Mouse (Mus musculus): ENCODE data around the gene Clint1.

Gene Clint1

DNA sequence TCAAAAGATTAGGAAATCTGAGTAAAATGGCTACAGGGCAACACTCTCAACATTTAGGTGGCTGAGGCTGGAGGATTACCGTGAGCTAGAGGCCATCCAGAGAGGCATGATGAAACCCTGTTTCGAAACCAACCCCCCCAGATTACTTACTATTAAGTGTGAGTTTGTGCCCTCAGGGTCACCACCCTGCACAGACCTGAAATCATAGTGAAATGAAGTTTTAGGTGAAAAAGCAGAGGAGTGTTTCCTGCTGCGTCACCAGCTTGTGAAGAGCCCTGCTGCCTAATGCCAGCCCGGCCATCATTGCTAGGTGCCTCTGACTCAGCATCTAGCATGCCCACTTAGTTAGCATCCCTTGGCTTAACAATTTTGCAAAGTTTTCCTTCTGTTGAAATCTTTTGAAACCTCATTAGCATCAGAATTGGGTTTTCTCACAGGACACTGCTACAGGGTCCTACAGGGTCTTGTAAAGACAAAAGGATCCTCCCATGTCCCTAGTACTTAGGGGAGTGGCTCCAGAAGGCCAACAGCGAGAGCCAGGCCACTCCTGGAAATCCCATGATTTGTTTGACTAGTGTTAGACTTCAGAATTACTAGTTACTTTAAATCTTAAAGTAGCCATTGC is 33.9 kb downstream of the Clint1 start:
- DNase-seq = no peak

DNA sequence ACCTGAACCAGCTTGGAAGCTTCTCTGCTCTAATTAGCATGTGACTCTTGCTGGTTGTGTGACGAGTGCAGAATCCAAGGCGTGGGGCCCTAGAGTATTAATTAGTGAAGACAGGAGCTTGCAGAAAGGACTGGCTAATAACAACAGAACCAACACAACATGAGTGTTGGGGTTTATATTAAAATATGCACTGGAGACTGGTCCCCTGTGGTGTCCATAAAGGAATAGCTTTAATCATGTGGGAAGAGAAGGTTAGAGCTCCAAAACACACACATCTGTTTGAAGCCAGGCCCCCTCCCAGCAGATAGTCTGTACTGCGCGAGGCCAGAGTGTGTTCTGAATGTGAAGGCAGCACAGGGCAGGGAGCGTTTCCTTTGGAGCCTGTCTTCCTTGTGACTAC is 34.7 kb downstream of the Clint1 start:
- no peak for DNase-seq

DNA sequence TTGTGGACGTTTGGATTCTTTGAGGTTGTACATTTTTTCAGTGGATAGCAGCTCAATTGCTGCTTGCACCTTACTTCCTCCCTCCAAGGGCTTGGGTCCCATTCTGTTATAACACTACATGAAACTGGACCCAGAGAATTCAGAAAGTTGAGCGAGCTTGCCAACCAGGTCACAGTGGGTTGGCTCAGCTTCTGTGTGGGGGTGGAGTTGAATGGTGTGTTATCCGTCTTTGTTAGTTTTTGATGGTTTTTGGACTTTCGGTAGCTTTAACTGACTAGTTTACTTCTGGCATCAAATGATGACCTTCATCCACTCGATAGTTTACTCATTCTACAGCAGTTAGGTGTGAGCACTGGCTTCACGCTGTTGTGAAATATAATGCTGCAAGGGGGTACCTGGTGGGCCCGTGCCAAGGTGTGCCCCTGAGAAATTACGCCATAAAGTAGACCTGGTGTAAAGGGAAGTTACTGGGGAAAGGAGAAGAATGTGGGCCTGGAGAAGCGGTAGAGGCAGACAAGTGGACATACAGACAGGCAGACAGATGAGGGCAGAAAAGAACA is 36.7 kb downstream of the Clint1 start:
- DNase-seq = no peak

DNA sequence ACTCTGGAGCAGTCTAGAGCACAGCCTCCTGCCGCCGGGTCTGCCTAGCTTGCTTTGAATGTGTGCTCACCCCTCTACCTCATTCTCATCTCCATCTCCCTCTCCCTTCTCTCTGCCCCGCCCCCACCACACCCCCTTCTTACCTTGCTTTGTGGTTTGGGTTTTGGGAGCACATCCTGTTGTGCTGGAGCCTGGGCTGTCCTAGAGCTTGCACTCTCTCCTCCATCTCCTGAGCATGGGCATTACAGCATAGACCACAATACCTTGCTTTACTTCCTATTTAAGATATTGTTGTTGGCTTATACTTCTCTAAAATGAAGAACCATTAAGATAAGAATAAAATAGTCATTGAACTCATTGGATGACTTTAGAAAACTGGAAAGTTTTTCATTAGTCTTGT is 38.1 kb downstream of the Clint1 start:
- no peak for DNase-seq

DNA sequence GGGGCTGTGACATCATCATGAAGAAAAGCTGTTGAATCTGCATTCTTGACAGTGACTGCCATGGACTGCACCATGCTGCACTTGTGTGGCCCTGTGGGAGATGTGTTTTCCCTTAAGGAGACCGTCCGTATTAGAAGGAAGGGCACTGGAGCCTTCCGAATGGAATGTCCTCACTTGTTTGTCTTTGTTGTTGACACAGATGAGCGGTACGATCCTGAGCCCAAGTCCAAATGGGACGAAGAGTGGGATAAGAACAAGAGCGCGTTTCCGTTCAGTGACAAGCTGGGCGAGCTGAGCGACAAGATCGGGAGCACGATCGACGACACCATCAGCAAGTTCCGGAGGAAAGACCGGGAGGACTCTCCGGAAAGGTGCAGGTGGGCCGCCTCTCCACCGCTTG is 38.6 kb downstream of the Clint1 start:
- DNase-seq = no peak

DNA sequence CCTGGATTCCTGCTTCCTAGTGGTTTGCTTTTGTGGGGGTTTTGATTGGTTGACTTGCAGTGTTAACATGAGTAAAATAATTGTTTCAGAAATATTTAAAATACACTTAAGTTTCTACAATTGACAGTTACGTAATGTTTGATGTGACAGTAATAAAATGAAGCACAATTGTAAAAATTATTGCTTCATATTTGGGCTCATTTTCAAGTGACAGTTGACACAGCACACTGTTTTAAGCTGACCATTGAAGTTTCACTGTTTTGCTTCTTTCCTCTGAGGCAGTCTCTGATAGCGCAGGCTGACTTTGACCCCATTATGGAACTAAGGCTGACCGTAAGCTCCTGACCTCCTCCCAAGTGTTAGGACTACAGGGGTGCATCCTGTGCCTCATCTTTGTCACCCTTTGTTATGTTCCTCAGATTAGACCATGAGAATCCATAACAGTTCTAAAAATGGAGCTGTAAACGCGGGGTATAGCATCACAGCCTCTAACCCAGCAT is 41.1 kb downstream of the Clint1 start:
- no peak for DNase-seq

DNA sequence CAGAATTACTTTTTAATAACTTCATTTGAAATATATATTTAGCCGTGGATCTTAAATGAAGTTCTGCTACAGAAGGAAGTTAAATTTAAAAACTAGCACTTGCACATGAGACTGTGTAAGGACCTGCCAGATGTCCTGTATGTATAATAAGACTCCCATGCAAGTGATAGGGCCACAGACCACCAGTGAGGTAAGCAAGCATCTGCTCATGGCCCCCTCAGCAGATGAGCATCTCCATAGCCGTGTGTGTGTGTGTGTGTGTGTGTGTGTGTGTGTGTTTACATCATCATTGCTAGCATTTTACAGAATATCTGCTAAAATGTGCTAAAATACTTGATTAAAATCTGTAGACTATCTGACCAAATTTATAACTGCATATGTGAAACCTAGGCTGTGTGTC is 45.5 kb downstream of the Clint1 start:
- no peak for DNase-seq

DNA sequence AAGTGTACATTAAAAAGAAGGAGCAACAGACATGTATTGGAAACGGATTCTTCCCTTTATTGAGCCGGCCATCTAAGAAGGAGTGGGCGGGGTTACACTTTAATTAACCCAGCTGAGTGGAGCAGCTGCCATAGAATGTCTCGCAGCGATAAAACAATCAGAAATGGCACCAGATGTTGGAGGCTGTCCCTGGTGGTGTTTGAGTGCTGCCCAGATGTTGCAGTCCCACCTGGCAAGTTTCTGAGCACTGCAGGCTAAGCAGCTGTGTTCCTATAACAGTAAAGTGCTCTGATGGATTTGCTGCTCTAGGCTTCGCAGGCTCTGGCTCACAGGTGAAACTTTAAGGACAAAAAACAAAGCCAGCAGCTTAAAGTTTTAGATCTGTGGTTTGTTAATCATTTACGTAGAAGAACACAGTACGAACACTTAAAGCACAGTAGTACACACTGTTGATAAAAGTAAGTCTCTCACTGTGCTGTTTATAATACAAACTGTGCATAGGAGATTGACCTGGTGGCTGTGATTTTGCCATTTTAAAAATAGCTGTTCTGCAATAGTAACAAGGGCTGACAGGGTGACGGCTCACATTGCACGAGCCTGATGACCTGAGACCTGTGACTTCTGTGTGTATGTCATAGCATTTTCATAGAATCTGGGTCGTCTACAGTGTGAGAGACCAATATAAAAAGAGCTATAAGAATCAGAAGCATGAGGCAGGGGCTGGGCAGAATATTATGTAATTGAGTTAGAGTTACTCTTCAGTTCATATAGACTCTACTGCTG is 48.6 kb downstream of the Clint1 start:
- DNase-seq = no peak

DNA sequence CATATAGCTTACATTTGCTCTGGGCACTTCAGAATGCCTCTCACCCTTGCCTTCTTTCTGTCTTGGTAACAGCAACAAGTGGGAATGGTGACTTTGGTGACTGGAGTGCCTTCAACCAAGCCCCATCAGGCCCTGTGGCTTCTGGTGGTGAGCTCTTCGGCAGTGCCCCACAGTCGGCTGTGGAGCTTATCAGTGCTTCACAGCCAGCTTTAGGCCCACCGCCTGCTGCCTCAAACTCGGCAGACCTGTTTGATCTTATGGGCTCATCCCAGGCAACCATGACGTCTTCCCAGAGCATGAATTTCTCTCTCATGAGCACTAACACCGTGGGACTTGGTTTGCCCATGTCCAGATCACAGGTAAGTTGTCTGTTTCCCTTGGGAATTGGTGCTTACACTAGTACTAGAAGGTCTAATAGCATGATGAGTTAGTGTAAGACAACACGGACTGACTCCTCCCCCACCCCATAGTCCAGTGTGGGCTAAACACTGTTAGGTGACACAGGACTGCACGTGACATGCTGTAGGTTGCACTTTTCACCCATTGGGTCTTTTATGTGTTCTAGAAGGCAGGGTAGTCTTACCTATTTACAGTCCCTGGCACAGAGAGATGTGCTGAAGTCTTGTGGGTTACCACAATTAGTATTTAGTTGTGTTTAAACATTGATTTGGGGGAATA is 54.4 kb downstream of the Clint1 start:
- no peak for DNase-seq

DNA sequence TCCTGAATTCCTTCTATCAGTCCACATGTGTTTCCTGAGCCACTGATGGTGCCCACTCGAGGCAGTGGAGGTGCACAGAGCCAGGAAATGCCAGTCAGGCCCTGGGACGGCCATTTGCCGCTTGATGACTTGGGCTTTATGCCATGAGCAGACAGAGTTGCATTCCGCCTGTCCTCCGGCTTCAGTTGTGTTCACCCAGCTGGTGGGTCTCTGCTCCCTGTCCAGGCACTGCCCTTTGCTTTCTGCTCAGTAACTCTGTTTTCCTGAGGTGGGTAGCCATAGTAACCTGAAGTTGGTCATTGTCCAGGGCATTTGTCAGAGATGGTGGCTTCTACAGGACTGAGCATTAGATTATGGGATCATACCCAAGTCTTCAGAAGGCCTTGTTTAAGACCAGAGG is 55.5 kb downstream of the Clint1 start:
- DNase-seq = no peak

DNA sequence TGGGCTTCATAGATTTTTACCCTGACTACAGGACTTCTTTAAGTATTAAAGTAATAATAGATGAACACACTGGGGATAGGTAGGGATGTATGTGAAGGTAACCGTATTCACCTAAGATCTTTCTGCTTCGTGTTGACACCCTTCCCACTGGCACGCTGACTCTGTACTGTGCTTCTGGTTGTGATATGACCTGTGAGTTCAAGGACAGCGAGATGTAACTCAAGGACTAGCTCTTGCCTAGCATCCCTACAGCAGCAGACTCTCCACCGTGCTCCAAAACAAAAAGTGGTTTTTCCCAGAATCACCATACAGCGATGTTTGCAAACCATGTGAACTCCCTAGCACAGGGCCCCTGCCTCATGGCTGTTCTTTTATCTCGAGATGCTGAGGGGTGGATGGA is 56.2 kb downstream of the Clint1 start:
- DNase-seq = no peak

DNA sequence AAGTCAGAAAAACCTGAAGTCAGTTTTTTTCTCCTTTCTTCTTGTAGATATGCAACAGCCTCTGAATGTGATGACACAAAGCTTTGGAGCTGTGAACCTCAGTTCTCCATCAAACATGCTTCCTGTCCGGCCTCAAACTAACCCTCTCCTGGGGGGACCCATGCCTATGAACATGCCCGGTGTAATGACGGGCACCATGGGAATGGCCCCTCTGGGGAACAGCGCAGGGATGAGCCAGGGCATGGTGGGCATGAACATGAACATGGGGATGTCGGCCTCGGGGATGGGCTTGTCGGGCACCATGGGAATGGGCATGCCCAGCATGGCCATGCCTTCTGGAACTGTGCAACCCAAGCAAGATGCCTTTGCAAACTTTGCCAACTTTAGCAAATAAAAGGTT is 57.0 kb downstream of the Clint1 start:
- no peak for DNase-seq

DNA sequence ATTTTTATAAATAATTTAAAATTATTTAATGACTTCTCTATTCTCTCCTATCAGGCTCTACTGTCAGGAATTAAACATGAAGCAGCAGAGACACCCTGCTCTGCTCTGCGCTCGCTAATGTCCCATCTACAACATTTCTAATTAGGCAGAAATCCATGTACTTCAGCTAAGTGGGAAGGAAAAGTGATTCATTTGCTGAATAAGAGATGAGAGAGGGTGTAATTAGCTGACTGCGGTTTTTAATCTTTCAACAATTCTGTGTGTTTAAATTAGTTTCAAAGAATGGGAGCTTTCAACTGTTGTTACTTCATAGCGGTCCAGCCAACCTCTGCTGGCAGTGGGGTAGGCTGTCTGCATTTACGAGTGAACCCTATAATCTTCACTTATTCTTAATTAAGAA is 58.9 kb downstream of the Clint1 start:
- DNase-seq = no peak

DNA sequence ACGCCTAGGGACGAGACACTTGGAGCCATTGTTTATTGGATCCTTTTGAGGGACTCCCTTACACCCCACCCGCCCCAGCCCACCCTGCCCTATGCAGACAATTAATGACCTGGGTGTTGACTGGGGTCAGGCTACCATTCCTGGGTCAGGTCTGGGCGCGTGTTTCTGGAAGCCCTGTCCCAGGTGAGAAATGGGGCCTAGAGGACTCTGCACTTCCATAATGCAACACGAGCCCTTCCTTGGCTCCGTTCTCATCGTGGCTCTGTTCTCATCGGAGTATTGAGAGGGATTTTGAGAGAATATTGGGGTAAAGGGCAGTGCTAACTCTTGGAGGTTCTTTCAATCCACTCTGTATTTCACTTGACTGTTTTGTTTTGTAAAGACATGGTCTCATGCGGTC is 64.3 kb downstream of the Clint1 start:
- DNase-seq = no peak

DNA sequence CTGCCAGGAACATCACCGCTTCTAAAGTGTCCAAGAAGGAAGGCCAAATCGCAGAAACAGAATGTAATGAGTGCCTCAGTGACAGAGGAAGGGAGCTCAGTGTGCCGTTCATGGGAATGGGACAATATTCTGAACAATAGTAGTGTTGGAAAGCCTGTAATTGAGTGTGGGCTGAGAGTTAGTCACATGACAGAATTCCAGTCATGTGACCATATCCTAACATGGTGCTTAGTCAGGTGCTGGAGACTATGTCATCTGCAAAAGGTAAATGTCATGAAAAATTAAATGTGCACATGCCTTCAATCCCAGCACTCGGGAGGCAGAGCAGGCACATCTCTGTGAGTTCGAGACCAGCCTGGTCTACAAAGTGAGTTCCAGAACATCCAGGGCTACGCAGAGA is 66.2 kb downstream of the Clint1 start:
- DNase-seq = no peak

DNA sequence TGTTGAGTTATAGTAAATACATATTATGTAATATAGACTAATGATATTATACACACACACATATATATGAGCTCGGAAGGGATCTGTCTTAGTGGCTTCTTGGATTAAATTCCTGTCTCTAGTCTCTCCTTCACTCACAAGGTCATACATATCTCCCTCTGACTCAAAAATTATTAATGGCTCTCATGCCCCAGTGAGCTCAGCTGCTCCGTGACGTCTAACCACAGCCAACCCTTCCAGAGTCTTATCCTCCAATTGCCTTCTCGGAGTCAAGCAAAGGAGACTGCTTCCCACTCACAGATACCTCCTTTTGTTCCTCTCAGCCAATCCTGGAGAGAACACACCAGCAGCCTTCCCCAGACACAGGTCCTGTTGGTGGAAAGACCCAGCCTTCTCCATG is 67.0 kb downstream of the Clint1 start:
- no peak for DNase-seq

DNA sequence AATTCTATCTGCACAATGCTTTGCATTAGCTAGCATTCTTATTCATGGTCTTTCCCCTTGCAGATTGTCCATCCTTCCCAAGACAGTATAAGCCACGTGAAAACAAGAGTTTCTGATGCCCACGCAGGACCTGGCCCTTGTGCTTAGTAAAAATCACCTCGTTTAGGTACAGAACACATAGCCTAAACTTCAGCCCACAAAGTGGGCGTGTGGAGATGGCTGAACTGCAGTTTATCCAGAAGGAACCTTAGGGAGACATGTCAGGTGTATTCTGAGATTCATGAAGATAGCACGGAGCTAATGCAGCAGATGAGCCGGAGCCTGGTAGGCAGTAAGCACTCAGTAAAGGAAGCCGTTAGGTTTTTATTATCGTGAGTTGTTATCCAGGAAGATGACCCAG is 69.2 kb downstream of the Clint1 start:
- no peak for DNase-seq

DNA sequence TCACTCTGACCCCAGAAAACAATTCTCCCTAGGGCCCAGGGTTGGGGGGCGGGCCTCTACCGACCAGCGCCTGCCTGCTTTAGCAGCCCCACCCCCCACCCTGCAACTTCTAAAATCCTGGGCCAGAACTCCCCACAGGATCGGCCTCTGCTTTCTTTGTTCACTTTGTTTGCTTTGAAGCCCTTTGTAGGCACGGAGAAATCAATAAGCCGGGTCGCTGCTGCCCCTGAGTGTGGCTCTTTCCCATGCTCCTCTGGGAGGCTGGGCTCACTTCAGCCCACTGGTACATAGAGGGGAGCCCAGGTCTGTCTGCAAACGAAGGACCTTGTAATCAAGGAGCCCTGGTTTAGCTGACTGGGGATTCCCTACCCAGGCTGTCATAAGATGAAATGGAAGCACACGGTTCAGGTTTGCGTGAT is 69.6 kb downstream of the Clint1 start:
- DNase-seq = no peak

DNA sequence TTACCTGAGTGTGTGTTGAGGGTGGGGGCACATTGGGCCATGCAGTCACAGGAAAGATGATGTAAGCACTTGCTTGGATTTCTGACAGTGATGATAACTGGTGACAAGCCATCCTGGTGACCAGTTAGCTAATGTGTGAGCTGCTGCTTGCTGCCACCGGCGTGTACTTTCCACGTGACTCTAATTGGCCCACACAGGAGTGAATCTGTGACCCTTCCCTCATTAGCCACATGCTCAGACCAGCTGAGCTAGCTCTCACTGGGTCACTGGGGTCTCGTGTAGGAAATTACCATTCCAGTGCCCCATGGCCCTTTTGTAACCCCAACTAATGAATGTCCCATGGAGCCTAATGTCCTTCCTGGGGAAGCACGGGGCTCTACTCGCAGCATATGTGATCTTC is 73.6 kb downstream of the Clint1 start:
- no peak for DNase-seq

DNA sequence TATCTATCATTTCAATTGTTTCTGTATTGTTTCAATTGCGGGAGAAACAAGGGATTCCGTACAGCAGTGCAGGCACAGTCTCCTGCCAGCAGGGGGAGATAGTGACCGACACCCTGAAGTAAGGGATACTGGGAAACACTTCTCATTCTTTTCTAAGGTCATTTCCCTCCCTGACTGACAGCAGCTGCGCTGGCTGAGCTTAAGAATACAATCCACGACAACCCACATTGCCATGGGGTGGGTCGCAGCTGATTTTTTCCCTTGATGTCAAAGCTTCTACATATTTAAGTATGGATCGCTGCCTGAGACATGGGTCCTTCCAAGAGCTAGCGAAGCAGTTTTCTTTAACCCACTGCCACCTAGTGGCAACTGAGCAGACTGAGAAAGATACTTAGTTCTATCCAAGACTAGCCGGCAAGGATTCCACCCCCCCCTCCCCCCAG is 74.8 kb downstream of the Clint1 start:
- DNase-seq = peak; percentile 67

DNA sequence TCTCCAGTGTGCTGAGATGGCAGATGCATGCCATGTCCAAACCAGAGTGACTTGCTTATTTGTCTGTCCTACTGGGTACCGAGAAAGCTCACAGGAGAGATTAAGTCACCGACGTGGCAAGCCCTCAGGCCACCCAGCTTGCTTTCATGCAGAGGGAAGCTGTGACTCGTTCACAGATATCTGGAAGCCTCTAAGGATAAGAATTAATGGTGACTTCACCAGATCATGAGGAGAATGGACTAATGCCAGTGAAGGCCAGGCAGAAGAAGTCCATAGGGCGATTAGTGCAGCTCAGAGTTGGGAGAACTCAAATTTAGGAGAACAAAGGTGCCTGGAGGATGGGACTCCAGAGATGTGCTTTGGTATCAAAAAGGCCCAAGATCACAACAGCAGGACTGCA is 75.6 kb downstream of the Clint1 start:
- DNase-seq = no peak

DNA sequence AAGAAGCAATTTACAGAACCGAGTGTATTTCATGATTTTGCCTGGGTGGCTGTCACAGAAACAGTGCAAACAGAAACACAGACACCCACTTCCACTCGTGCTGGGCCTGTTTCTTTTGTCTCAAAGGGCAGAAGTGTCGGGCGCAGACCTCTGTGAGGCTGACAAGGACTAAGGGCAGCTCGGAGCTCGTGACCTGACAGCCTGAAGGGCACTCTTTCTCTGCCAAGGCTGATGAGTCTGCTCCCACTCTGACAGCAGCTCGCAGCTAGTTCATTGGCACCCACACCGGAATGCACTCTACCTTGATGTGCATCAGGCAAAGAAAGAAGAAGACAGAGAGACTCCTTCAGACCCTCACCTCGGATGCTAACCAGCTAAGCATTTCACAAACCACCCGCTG is 77.7 kb downstream of the Clint1 start:
- no peak for DNase-seq

DNA sequence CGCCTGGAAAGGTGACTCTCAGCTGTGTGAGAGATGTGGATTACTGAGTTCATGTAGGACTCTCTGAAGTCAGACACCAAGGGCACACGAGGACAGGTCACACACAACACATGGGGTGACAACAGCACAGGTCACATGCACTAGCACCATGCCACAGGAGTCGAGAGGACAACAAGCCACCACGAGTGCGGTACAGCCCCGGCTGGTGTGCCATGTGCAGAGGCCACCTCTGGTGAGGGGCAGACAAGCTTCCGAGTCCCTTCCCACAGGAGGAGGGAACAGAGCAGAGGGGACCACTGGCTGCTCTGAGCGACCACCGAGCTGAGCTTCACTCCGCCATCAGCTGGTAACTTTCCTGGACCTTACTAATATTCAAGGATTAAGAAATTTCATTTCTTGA is 80.9 kb downstream of the Clint1 start:
- DNase-seq = no peak

DNA sequence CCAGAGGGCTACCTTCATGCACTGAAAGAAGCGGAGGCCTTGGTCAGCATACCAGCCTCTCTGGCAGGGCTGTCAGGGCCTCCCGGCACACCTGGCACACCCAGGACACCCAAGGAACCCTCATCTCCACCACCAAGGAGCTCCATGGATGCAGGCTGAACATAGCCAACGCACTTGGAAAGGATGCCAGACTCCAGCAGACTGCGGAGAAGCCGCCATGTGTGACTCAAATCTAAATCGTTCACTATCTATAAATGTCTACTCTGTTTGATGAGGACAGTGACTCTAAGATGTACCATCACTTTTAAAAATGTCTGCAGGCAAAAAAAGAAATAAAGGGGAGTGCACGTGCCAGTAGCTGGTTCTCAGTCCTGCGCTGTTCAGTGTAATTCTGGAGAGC is 85.6 kb downstream of the Clint1 start:
- DNase-seq = no peak
